Mouse (Mus musculus) right cerebral cortex, postnatal 14 days (tissue): ENCODE data around the gene Depdc5.
A peak's percentile ranks its signal among the peaks of the same experiment; 100 is the strongest.
"Not testable (repeated sequence)": the region's sequence is repeated elsewhere in the genome, so short reads cannot be mapped to it uniquely, and the experiment has no call there.

Source experiments
- DNase-seq: peaks from one replicate; pipeline ENCODE4 v3.0.0; 2022

The Depdc5 gene

DNA sequence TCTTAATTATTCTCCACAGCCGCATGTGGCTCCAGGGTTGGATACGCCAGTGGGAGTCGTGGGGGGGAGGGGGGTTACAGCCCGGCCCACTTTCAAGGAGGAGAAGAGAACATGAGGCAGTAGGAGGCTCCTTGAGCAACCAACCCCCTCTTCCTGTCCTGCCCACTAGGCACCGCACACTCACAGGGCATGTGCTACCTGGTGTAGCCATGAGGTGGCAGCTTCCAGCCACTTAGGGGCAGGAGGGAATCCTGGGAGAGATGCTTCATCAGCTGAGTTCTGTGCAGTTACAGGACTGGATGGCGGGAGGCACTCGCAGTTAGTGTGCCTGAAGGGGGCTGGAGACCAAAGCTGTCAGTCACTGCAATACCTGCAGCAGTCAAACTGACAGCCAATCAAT lies 170.6 kb downstream of the Depdc5 start:
- no peak for DNase-seq

- no peak for DNase-seq
Observed at GRCm38 (mm10) chr5:33034916-33035315, 171.4 kb downstream of the Depdc5 start.

DNA sequence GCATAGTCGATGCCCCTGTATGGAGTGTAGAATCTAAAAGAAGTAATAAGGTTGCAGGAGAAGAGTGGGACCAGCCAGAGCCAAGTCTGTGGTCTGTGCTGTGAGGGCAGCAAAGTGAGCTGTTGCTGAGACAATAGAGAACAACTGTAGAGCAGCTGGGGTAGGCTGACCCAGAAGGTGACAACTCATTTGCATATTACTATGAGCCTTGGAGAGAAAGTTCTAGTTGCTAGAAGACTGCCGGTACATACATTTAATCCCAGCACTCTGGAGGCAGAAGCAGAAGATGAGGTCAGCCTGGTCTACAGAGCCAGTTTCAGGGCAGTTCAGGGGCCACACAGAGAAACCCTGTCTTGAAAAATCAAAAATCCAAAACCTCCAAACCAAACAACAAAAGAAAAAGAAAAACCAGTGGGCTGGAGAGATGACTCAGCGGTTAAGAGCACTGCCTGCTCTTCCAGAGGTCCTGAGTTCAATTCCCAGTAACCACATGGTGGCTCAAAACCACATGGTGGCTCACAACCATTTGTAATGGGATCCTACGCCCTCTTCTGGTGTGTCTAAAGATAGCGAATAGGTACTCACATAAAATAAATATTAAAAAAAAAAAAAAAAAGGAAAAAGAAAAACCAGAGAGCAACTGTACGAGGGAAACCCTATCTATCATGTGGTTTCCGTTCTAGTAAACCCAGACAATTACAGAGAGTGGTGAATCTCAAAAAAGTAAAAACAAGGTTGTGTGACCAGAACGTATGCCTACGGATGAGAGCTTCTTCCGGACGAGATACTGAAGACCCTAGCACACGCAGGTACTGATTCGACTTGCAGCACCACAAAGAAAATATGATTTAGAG lies 175.4 kb downstream of the Depdc5 start:
- DNase-seq, result no peak

DNA sequence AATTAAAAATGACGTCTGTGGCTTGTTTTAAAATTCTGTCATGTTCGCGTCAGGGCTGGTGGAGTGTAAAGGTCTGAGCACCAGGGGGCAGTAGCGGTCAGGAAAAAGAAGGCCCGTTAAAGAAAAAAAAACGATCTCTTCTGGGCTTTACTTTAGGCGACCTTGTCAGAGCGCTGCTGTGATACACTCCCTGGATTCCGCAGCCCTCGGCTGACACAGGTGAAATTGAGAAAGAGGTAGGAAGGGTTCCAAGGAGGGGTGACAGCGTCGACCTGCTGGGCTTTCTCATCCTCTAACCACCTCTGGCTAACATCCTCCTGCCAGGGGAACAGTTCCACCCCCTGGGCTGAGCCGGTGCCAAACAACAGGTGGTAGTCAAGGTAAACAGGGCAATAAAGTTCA lies 176.0 kb downstream of the Depdc5 start:
- peak; percentile 79 for DNase-seq

DNA sequence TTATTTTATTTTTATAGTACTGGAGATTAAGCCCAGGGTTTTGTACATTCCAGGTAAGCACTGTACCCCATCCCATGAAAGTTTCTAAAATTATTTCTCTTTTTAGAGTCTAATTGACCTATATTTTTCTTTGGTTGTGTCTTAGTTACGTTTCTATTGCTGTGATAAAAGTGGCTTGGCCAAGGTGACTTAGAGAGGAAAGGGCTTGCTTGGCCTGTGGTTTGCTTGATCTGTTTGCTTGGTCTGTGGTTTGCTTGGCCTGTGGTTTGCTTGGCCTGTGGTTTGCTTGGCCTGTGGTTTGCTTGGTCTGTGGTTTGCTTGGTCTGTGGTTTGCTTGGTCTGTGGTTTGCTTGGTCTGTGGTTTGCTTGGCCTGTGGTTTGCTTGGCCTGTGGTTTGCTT lies 177.2 kb downstream of the Depdc5 start:
- DNase-seq, result not testable (repeated sequence)

GRCm38 (mm10) chr5:33043397-33043796 lies 179.9 kb downstream of the Depdc5 start:
- DNase-seq, result no peak
